Mouse (Mus musculus) liver, postnatal 0 days (tissue): ENCODE data around the gene Slc24a2. TPM values are rescaled to one million over a fixed set of nuclear protein-coding genes. Genes with fewer than 3 reads are reported as not detected.

ENCODE experiments used
- ATAC-seq: fragments of 200-750 bp; cut with Nextera tagmentation; 2 replicates; pipeline ENCODE4 v1.8.0; 2017; ENCODE audit warnings: mild to moderate bottlenecking, moderate library complexity
- DNase-seq: peaks from one replicate; pipeline ENCODE4 v3.0.0-alpha.2; 2016
- H3K27ac ChIP-seq: fragments of 300-500 bp; sonication (generic); 2 replicates; pipeline ENCODE4 v1.5.1; 2014; ENCODE audit warnings: antibody characterized with exemption, moderate library complexity, mild to moderate bottlenecking, low read depth
- H3K27me3 ChIP-seq: fragments of 300-500 bp; sonication (generic); 2 replicates; pipeline ENCODE4 v1.6.1; 2014; ENCODE audit warnings: low read length, control low read depth, mixed read lengths; ENCODE audit not compliant: insufficient read depth
- H3K36me3 ChIP-seq: fragments of 300-500 bp; sonication (generic); replicated peaks from 2 replicates; pipeline ENCODE4 v1.6.1; 2014; ENCODE audit warnings: mild to moderate bottlenecking, control low read depth, low read length, moderate library complexity, mixed read lengths; ENCODE audit not compliant: insufficient read depth
- H3K4me1 ChIP-seq: fragments of 300-500 bp; sonication (generic); 2 replicates; pipeline ENCODE4 v1.6.1; 2014; ENCODE audit warnings: antibody characterized with exemption, mild to moderate bottlenecking, control low read depth; ENCODE audit not compliant: insufficient read depth
- H3K4me2 ChIP-seq: fragments of 300-500 bp; sonication (generic); 2 replicates; pipeline ENCODE4 v1.6.1; 2014; ENCODE audit warnings: low read depth, mild to moderate bottlenecking, low read length, moderate library complexity, mixed read lengths
- H3K4me3 ChIP-seq: fragments of 300-500 bp; sonication (generic); 2 replicates; pipeline ENCODE4 v1.5.1; 2014; ENCODE audit warnings: low read depth, low read length
- H3K9ac ChIP-seq: fragments of 300-500 bp; sonication (generic); replicated peaks from 2 replicates; pipeline ENCODE4 v1.6.1; 2014; ENCODE audit warnings: mild to moderate bottlenecking, moderate library complexity
- H3K9me3 ChIP-seq: fragments of 300-500 bp; sonication (generic); 2 replicates; pipeline ENCODE4 v1.6.1; 2016; ENCODE audit warnings: mild to moderate bottlenecking, control low read depth, low read length, mixed read lengths
- CTCF ChIP-seq: sonication (generic); IDR thresholded peaks from 2 replicates; pipeline ENCODE4 v1.5.1; 2016; ENCODE audit warnings: antibody characterized with exemption, low read depth
- EP300 ChIP-seq: IDR thresholded peaks from 2 replicates; pipeline ENCODE4 v1.6.1; 2016; ENCODE audit warnings: antibody characterized with exemption, low read depth, mild to moderate bottlenecking
- WGBS: fragments of 180-500 bp; shearing (Covaris S2); extraction: QIAGEN DNeasy Blood & Tissue Kit; methylation state at CpG from one replicate; pipeline ENCODE4 v1.1.7; 2014; ENCODE audit not compliant: insufficient replicate concordance; 5-methylcytosine and 5-hydroxymethylcytosine counted together
- polyA plus RNA-seq: library from polyadenylated mRNA; unstranded; fragments of >200 nt; fragmentation: Nextera tagmentation; extraction: Ambion mirVana; gene quantifications from 2 replicates; pipeline ENCODE4 v1.2.1, GENCODE M21; 2015

The Slc24a2 gene
- polyA plus RNA-seq = not detected in 2 replicates

DNA sequence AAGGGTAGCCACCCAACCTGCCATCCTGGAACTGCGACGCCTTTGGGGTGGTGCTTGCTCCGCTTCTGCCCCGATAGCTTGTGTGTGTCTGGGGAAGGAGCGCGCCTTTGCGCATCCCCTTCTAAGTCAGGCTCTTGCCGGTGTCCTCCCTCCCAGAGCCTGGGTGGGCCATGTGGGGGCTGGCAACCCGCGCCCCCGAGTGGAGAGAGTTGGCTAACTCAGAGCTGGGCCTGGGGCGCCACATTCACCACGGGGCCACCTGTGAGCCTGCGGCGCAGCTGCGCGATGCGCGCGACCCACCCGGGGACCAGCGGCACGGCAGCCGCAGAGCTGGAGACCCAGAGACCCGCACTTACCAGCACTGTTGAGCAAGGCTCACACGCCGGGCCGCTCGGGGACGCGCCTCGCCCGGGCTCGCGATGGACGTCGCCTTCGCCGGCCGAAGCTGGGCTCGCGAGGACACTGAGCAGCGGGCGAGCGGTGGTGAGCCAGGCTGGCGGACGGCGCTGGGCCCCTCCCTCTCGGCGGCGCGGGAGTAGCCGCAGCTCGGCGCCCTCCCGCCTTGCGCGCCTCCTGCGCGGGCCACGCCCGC is at the start of gene Slc24a2:
TSS of gene Slc24a2 (minus strand) at position 518 of the 592 bp plus-strand sequence.
- Histone ChIP-seq H3K9me3 (no peaks in the 10 kb centered on the region), H3K4me2 (peak within 1 kb of the TSS; percentile 70), H3K27me3 (peaks cover 25% of the 10 kb centered on the region; the same call in 1 of the 2 replicates), H3K4me3 (peak within 1 kb of the TSS; percentile 35), H3K4me1 (0 out of 2 replicates have a peak, but pooled peaks cover 4% of the 10 kb centered on the region), H3K27ac (no peak within 1 kb of the TSS), H3K9ac (no peak within 1 kb of the TSS), H3K36me3 (no peaks in the 10 kb centered on the region)
- no peak for TF ChIP-seq CTCF
- no peak for TF ChIP-seq EP300
- peak; percentile 47 for ATAC-seq
- WGBS = 2% methylated on average over 47 of the region's 62 CpGs
- DNase-seq = peak; percentile 43

DNA sequence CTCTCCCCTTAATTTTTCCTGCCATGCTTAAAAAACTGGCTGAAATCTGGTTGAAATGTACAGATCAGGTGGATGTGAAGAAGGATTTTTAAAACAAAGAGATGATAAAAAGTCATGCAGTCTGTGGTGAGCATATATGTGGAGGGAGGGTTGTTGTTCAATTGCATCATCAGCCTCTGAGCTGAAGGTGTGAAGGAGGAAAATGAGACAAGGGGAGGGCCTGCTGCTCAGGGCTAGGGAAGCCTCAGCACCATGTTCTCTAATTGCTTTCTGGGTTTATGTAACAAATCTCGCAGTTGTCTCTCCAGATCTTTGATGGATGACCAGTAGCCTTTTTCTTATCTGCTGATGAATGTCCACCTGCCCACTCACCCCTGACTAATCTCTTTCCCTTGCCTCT is 44.5 kb upstream of the Slc24a2 start:
- Histone ChIP-seq H3K4me2 (no peak overlapping the region), H3K9me3 (no peaks in the 10 kb centered on the region), H3K27me3 (no peaks in the 10 kb centered on the region), H3K4me1 (no peaks in the 10 kb centered on the region), H3K9ac (no peak overlapping the region), H3K27ac (no peak overlapping the region), H3K36me3 (no peaks in the 10 kb centered on the region), H3K4me3 (no peak overlapping the region)
- TF ChIP-seq CTCF = no peak
- TF ChIP-seq EP300 = no peak
- DNase-seq (no peak), ATAC-seq (no peak)
- 56% methylated on average over 1 of the region's 1 CpGs for WGBS

DNA sequence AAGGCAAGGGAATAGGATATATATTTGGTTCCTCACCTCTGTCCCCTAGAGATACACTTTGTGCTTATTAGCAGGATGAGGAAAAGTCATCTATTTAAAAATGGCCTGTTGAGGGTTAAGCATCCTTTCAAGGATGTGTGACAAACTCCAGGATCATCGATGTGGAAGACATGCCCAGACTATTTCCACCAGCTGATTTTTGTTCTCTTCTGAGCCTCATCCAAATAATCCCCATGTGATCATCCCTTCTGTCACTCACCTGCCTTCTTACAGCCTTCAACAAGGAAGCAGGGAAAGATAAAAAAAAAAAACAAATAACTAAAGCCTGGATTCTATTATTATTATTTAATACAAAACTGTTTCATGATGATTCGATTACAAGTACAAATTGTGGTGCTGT is 44.0 kb upstream of the Slc24a2 start:
- no peak overlapping the region for H3K4me3 ChIP-seq
- no peaks in the 10 kb centered on the region for H3K9me3 ChIP-seq
- ATAC-seq (no peak), DNase-seq (no peak)
- no peak overlapping the region for H3K9ac ChIP-seq
- no peak overlapping the region for H3K27ac ChIP-seq
- no peaks in the 10 kb centered on the region for H3K27me3 ChIP-seq
- H3K4me1 ChIP-seq = no peaks in the 10 kb centered on the region
- no peaks in the 10 kb centered on the region for H3K36me3 ChIP-seq
- H3K4me2 ChIP-seq = no peak overlapping the region
- TF ChIP-seq CTCF = no peak
- no peak for TF ChIP-seq EP300
- 79% methylated on average over 2 of the region's 2 CpGs for WGBS

DNA sequence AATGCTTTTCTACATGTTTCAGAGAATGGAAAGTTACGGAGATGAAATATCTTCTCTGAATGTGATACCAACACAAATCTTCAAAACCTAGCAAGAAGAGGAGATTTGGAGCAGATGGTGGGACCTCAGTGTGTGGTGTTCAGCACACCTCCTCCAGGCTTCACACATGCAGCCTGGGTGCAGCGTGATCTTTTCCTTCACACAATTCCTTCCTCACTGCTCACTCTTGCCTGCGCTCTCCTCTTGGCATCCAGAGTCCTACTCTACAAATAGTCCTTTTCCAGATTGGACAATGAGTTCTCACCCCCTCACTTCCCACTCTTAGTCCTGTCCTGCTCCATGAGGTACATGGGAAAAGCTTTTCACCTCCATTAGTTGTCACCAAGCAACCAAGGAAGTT is 43.2 kb upstream of the Slc24a2 start:
- no peak overlapping the region for H3K27ac ChIP-seq
- DNase-seq (no peak), ATAC-seq (no peak)
- H3K4me3 ChIP-seq = no peak overlapping the region
- no peaks in the 10 kb centered on the region for H3K9me3 ChIP-seq
- H3K9ac ChIP-seq = no peak overlapping the region
- WGBS = 84% methylated on average over 3 of the region's 3 CpGs
- H3K27me3 ChIP-seq = no peaks in the 10 kb centered on the region
- TF ChIP-seq CTCF (no peak), EP300 (no peak)
- no peaks in the 10 kb centered on the region for H3K36me3 ChIP-seq
- H3K4me1 ChIP-seq = no peaks in the 10 kb centered on the region
- no peak overlapping the region for H3K4me2 ChIP-seq

DNA sequence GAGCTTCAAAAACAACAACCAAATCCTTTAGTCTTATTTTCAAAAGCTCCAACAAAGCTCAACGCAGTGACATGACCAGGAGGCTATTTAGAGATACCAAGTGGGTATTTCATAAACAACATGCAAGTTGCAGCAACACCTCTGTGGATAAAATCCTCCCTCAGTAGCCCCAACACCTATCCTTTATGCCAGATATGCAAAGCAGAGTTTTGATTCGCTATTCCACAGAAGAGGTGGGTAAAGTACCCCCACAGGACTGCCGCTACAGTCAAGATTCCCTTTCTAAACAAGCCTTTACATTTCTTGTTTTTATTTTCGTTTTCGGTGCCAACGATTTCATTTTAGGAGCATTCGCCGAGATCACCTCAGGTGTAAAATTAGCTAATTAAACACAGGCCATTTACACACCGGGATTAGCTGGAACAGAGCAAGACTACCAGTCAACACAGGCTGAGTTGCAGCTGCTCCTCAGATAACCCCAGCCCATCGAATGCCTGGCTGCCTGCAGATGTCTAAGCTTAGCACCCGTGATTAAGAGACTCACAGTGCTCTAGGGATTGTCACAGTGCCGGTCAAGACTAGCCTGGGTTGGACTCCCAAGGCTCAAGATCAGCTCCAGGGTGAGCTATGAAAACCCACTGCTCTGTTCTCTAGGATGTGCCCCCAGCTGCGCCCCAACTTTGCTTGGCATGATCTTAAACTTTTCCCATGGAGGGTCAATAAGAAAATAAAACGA is 885 bp downstream of the Slc24a2 start:
- peaks cover 25% of the 10 kb centered on the region; the same call in 1 of the 2 replicates for H3K27me3 ChIP-seq
- peak overlapping the region; percentile 35 for H3K4me3 ChIP-seq
- ATAC-seq (no peak), DNase-seq (no peak)
- no peak for TF ChIP-seq EP300
- no peak for TF ChIP-seq CTCF
- no peaks in the 10 kb centered on the region for H3K36me3 ChIP-seq
- H3K9me3 ChIP-seq = no peaks in the 10 kb centered on the region
- peak overlapping the region; percentile 70 for H3K4me2 ChIP-seq
- H3K9ac ChIP-seq = no peak overlapping the region
- 0 out of 2 replicates have a peak, but pooled peaks cover 4% of the 10 kb centered on the region for H3K4me1 ChIP-seq
- WGBS = 18% methylated on average over 14 of the region's 14 CpGs
- H3K27ac ChIP-seq = no peak overlapping the region

DNA sequence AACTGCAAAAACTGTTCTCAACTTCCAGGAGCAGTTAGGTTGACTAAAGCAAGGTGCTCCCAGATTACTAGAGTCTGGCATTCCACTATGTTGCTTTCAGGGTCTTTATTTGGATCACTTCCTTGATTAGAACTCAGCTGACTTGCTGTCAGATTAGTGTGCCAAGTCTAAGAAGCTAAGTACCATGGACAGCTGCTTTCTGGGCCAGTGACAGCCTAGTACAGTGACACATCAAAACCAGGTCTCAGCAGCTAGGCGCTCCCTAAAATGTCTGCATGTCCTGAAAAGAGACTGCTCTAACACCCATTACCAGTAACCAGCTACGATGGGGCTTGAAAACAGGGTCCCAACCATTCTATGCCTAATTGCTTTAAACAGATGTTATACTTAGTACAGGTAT is 8.7 kb downstream of the Slc24a2 start:
- H3K9me3 ChIP-seq = no peaks in the 10 kb centered on the region
- no peak overlapping the region for H3K27ac ChIP-seq
- H3K36me3 ChIP-seq = no peaks in the 10 kb centered on the region
- 35% methylated on average over 2 of the region's 2 CpGs for WGBS
- H3K4me3 ChIP-seq = no peak overlapping the region
- H3K9ac ChIP-seq = no peak overlapping the region
- no peaks in the 10 kb centered on the region for H3K4me1 ChIP-seq
- no peaks in the 10 kb centered on the region for H3K27me3 ChIP-seq
- no peak overlapping the region for H3K4me2 ChIP-seq
- no peak for DNase-seq
- TF ChIP-seq EP300 (no peak), CTCF (no peak)
- no peak for ATAC-seq
